Mouse (Mus musculus) heart, embryonic 10.5 days (tissue): ENCODE results near the gene Stk38l. TPM values are rescaled to one million over a fixed set of nuclear protein-coding genes. Genes with fewer than 3 reads are reported as not detected.
"Not testable (repeated sequence)": the region's sequence is repeated elsewhere in the genome, so short reads cannot be mapped to it uniquely, and the experiment has no call there.

ENCODE experiments used
- DNase-seq: peaks from one replicate; pipeline ENCODE4 v3.0.0-alpha.2; 2017; ENCODE audit warnings: low spot score
- H3K27ac ChIP-seq: fragments of 300-500 bp; sonication (generic); 2 replicates; pipeline ENCODE4 v1.5.1; 2016; ENCODE audit warnings: mild to moderate bottlenecking
- H3K27me3 ChIP-seq: fragments of 300-500 bp; sonication (generic); 2 replicates; pipeline ENCODE4 v1.6.1; 2016; ENCODE audit warnings: mild to moderate bottlenecking; ENCODE audit not compliant: poor library complexity, insufficient read depth, severe bottlenecking
- H3K36me3 ChIP-seq: fragments of 300-500 bp; sonication (generic); 2 replicates; pipeline ENCODE4 v1.6.1; 2016; ENCODE audit warnings: mild to moderate bottlenecking, moderate library complexity
- H3K4me1 ChIP-seq: fragments of 300-500 bp; sonication (generic); 2 replicates; pipeline ENCODE4 v1.6.1; 2016; ENCODE audit warnings: mild to moderate bottlenecking
- H3K4me3 ChIP-seq: fragments of 300-500 bp; sonication (generic); 2 replicates; pipeline ENCODE4 v1.5.1; 2016; ENCODE audit warnings: mild to moderate bottlenecking, moderate library complexity
- H3K9me3 ChIP-seq: fragments of 300-500 bp; sonication (generic); 2 replicates; pipeline ENCODE4 v1.6.1; 2016; ENCODE audit warnings: mild to moderate bottlenecking, moderate library complexity
- WGBS: fragments of 180-500 bp; shearing (Covaris S2); methylation state at CpG from one replicate; pipeline ENCODE4 v1.1.7; 2016; 5-methylcytosine and 5-hydroxymethylcytosine counted together
- polyA plus RNA-seq: library from polyadenylated mRNA; unstranded; fragments of >200 nt; fragmentation: Nextera tagmentation; extraction: Ambion mirVana; gene quantifications from 2 replicates; pipeline ENCODE4 v1.2.1, GENCODE M21; 2016

Stk38l gene
- polyA plus RNA-seq, 1 experiment from 2014 or later: 31.7 TPM

DNA sequence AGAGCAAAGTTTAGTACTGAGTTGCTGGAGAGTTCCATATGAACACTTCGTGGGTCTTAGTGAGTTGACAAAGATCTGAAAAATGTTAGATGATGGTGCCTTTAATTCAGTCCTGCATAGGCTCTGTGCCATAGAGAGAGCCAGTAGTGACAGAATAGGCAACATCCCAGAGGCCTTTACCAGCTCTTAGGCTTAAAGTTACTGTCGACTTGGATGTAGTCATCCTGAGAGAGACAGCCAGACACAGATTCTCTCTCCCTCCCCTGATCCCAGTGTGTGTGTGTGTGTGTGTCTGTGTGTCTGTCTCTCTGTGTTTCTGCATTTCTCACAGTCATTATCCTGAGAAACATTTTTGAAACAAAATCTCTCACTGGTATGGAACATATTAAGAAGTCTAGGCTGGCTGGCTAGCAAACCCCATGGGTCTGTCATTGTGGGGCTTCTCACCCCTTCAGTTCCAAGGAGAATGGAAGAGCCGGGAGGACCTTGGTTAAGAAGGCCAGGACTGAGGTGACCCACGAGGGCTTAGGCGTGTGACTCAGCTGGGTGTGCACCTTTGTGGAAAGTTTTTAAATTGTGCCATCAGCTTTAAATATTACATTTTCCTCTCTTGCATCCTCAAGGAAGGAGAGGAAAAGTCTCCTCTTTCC lies 17.3 kb downstream of the Stk38l start:
- no peak overlapping the region for H3K4me3 ChIP-seq
- peaks cover 22% of the 10 kb centered on the region for H3K4me1 ChIP-seq
- H3K27me3 ChIP-seq: no peaks in the 10 kb centered on the region
- H3K9me3 ChIP-seq: no peaks in the 10 kb centered on the region
- no peak overlapping the region for H3K27ac ChIP-seq
- DNase-seq: no peak
- whole genome bisulfite sequencing: 71% methylated on average over 5 of the region's 5 CpGs
- H3K36me3 ChIP-seq: no peaks in the 10 kb centered on the region

DNA sequence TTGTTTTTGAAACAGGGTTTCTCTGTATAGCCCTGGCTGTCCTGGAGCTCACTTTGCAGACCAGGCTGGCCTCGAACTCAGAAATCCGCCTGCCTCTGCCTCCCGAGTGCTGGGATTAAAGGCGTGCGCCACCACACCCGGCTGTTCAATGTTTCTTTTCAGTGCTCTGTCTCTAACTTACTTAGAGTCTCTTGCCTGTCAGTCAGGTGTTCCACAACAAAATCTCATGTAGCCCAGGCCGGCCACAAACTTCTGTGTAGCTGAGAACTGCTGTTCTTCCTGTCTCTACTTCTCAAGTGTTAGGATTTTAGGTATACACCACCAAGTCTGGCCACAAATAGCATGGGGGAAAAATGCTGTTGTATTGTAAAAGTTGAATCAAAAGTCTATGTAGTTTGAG lies 19.5 kb downstream of the Stk38l start:
- H3K9me3 ChIP-seq, H3K4me3 ChIP-seq, H3K36me3 ChIP-seq, DNase-seq, H3K27me3 ChIP-seq, H3K27ac ChIP-seq: not testable (repeated sequence)
- peaks cover 36% of the 10 kb centered on the region for H3K4me1 ChIP-seq
- 94% methylated on average over 7 of the region's 7 CpGs for WGBS

DNA sequence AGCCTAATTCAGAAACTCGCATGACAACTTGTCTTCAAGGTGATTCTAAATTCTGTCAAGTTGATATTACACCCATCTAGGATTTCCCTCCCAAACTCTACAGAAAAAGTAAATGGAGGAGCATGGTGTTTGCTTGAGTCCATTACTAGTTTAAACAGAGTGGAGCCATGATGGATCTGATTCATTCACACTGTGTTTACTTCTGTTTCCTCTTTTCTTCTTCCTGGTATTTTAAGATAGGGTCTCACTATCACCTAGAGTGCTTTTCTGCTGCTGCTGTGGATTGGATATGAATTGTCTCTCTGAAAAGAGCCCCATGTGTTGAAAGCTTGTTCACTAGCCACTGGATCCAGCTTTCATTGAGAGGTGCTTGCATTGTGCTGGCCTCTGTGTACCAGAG lies 20.4 kb downstream of the Stk38l start:
- Histone ChIP-seq H3K27me3 (no peaks in the 10 kb centered on the region), H3K36me3 (no peaks in the 10 kb centered on the region), H3K9me3 (no peaks in the 10 kb centered on the region), H3K27ac (no peak overlapping the region), H3K4me3 (no peak overlapping the region), H3K4me1 (peaks cover 45% of the 10 kb centered on the region)
- 88% methylated on average over 1 of the region's 1 CpGs for WGBS
- no peak for DNase-seq

DNA sequence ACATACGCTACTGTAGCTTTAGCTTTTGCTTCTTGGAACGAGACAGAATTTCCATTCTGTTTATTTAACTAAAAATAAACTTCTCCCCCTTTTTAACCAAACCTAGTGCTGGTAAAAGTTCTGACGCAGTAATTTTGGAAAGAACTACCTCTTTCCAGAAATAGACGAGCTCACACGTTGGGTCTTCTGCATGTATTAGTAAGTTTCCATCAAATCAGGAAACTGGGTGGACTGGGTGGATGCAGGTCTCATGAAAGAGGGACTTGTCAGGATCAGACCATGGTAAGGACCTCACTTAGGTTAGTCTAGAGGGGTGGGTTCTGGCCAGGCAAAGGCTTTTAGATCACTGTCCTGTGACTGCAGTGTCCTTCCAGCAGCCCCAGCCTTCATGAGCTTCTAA lies 21.8 kb downstream of the Stk38l start:
- no peaks in the 10 kb centered on the region for H3K27me3 ChIP-seq
- no peak for DNase-seq
- H3K36me3 ChIP-seq: no peaks in the 10 kb centered on the region
- WGBS: 74% methylated on average over 5 of the region's 5 CpGs
- no peak overlapping the region for H3K4me3 ChIP-seq
- no peaks in the 10 kb centered on the region for H3K9me3 ChIP-seq
- H3K27ac ChIP-seq: no peak overlapping the region
- H3K4me1 ChIP-seq: peaks cover 54% of the 10 kb centered on the region

DNA sequence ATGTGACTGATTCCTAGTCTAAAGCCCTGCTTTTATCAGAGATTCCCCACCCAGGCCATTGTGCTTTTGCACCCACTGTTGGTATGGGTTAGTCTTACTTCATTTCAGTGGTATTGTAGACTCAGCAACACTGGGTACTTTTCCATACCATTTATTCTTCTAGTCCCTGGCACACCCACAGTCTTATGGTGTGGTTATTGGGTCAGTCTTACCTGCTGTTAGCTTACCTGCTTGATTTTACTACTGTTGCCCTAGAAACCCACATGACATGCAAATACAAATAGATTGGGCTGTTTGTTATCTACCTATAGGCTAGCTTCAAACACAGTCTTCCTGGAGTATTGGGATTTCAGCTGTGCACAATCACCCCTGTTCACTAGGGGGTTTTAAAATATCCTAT lies 22.3 kb downstream of the Stk38l start:
- peaks cover 59% of the 10 kb centered on the region for H3K4me1 ChIP-seq
- no peaks in the 10 kb centered on the region for H3K36me3 ChIP-seq
- H3K27me3 ChIP-seq: no peaks in the 10 kb centered on the region
- no peaks in the 10 kb centered on the region for H3K9me3 ChIP-seq
- H3K27ac ChIP-seq: no peak overlapping the region
- no peak overlapping the region for H3K4me3 ChIP-seq
- DNase-seq: no peak

DNA sequence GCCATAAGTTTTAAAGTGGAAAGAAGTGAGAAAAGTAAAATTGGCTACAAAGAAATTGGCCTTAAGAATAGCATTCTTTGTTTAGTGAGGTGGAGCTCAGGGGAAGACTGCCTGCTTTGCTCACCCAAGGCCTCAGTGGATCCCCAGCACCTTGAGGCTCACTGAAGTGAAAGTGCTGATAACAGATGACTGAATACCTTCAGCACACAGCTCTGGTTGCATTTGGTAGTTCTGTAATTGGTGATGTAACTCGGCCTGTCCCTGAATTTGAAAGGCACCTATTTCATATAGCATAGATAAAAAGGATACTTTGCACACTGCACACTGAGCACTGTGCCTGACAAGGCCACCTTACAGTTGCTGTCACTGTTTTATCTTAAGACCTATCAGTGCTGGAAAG lies 23.5 kb downstream of the Stk38l start:
- H3K4me1 ChIP-seq: peaks cover 68% of the 10 kb centered on the region
- H3K9me3 ChIP-seq: no peaks in the 10 kb centered on the region
- H3K4me3 ChIP-seq: no peak overlapping the region
- no peaks in the 10 kb centered on the region for H3K36me3 ChIP-seq
- no peak for DNase-seq
- 69% methylated on average over 1 of the region's 1 CpGs for WGBS
- H3K27me3 ChIP-seq: no peaks in the 10 kb centered on the region
- H3K27ac ChIP-seq: peak overlapping the region; percentile 59; the same call in 1 of the 2 replicates

DNA sequence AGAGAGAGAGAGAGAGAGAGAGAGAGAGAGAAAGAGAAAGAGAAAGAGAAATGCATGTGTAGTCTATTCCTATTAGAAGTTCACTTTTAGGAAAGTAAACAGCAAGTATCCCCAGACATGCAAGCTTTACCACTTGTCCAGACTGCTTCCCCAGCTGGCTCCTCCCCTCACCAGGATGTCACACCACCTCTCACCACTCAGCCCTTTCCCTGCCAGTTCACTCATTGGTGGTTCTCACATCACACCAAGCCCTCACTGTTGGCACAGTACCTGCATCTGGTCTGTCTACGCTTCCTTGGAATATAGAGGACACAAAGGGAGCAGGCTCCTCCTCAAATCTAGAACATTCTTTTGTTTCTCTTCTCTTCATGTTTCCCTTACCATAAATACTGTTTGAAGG lies 26.9 kb downstream of the Stk38l start:
- peak overlapping the region; percentile 67 for H3K27ac ChIP-seq
- H3K36me3 ChIP-seq: no peaks in the 10 kb centered on the region
- no peaks in the 10 kb centered on the region for H3K9me3 ChIP-seq
- WGBS: 36% methylated on average over 1 of the region's 1 CpGs
- peaks cover 86% of the 10 kb centered on the region for H3K4me1 ChIP-seq
- no peaks in the 10 kb centered on the region for H3K27me3 ChIP-seq
- H3K4me3 ChIP-seq: no peak overlapping the region
- no peak for DNase-seq

DNA sequence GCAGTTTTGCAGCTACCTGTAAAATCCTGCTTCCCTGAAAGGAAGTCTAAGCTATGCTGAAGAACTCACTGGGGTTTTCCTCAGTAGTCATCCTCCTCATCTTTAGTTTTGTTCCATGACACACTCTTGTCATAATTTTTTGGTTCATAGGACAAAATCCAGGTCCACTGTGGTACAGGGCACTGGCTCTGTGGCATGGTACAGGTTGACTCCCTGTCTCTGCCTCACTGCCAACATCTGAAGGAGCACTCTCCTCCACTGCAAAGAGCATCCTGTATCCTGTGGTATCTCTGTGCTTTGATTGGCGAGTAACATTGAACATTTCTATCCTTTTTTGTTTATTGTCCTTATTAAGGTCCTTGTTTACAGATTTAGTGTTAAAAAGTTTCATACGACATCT lies 27.4 kb downstream of the Stk38l start:
- Histone ChIP-seq H3K36me3 (no peaks in the 10 kb centered on the region), H3K9me3 (no peaks in the 10 kb centered on the region), H3K27ac (peak overlapping the region; percentile 67), H3K4me1 (peaks cover 86% of the 10 kb centered on the region), H3K4me3 (no peak overlapping the region), H3K27me3 (no peaks in the 10 kb centered on the region)
- 82% methylated on average over 2 of the region's 2 CpGs for WGBS
- DNase-seq: no peak

DNA sequence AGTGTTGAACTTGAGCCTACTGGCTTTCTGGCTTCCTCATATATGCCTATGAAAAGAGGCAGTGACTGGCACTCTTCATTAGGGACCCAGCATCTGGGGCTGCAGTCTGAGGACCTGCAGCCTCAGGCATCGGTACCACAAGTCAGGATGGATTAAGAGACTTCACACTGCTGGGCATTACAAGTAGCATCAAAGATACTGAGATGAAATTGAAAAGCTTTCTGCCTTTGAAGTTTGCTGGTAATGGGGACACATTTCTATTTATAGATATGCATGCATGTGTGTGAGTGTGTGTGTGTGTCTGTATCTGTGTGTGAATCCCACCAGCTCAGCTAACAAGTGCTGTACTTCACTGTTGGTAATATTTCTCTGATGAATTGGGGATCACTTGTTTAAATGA lies 27.8 kb downstream of the Stk38l start:
- 46% methylated on average over 1 of the region's 1 CpGs for WGBS

DNA sequence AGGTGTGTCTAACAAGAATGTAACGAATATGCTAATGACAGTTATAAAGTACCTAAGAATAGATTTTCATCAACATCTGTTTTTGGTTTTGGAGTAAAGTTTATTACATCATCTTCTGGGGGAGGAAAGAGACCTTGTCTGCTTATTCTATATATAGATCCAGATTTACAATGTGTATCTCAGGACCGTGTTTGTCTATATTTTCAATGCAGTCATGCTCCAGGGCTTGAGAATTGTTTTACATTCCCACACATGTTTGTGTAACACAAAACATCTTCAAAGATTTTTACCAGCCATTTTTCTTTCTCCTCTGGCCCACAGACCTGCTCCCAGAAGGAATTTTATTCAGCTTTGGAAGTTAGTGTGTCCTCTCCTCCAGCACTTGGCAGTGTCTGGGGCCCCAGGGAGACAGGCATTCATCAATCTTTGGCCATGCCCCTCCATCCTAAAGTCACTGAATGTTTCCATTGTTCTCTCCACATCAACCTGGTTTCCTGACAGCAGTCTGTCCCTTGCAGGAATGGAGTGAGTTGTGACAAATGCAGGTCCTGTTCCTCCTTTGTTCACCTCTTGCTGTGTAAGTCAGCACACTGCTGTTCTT lies 28.9 kb downstream of the Stk38l start:
- no peak overlapping the region for H3K4me3 ChIP-seq
- no peaks in the 10 kb centered on the region for H3K9me3 ChIP-seq
- H3K36me3 ChIP-seq: no peaks in the 10 kb centered on the region
- no peak for DNase-seq
- H3K27ac ChIP-seq: peak overlapping the region; percentile 63
- H3K4me1 ChIP-seq: peaks cover 79% of the 10 kb centered on the region
- H3K27me3 ChIP-seq: no peaks in the 10 kb centered on the region
- 59% methylated on average over 2 of the region's 2 CpGs for WGBS

More for the DNA sequence above, 27.8 kb downstream of the Stk38l start:
- no peak for DNase-seq
- no peaks in the 10 kb centered on the region for H3K36me3 ChIP-seq
- peaks cover 87% of the 10 kb centered on the region for H3K4me1 ChIP-seq
- H3K4me3 ChIP-seq: no peak overlapping the region
- H3K27ac ChIP-seq: 0 out of 2 replicates have a peak overlapping the region, but pooled peaks have one; percentile 17
- H3K9me3 ChIP-seq: no peaks in the 10 kb centered on the region
- no peaks in the 10 kb centered on the region for H3K27me3 ChIP-seq

DNA sequence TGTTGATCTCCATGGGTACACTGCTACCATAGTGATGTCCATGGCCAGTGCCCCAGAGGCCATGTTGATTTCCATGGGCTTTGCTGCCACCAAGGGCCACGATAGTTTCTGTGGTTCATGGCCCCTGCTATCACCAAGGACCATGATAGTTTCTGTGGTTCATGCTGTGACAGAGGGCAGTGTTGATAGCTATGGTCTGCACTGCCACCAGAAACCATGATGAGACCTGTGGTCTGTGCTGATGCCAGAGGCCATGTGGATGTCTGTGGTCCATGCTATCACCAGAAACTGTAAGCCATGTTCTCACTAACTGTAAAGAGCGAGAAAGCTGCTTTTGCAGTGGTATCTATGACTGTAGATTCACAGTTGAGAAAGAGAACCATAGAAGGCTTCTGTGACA lies 30.3 kb downstream of the Stk38l start:
- Histone ChIP-seq H3K4me3 (no peak overlapping the region), H3K36me3 (peaks cover 5% of the 10 kb centered on the region), H3K4me1 (peaks cover 65% of the 10 kb centered on the region), H3K9me3 (no peaks in the 10 kb centered on the region), H3K27ac (peak overlapping the region; percentile 29; the same call in 1 of the 2 replicates), H3K27me3 (no peaks in the 10 kb centered on the region)
- 80% methylated on average over 2 of the region's 2 CpGs for WGBS
- no peak for DNase-seq

DNA sequence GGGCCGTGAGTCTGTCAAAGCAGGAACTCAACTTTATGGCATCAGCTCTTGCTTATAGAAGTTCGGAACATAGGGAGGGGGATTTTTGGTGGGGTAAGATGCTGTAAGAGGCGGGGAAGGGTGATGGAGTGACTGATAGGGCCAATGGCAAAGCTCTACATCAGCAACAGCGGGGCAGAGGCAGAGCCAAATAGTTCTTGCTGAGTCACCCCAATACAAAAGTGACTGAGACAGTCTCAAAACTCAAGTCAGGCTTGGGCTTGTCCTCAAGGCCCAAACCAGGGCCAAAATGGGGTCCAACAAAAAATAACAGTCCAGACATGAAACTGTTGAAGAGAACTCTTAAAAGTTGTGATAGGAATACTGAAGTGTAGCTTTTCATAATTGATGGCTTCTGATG lies 30.9 kb downstream of the Stk38l start:
- no peak for DNase-seq
- Histone ChIP-seq H3K4me3 (no peak overlapping the region), H3K36me3 (peaks cover 10% of the 10 kb centered on the region), H3K4me1 (peaks cover 61% of the 10 kb centered on the region), H3K27me3 (no peaks in the 10 kb centered on the region), H3K9me3 (no peaks in the 10 kb centered on the region), H3K27ac (peak overlapping the region; percentile 29; the same call in 1 of the 2 replicates)
- 90% methylated on average over 4 of the region's 4 CpGs for WGBS

DNA sequence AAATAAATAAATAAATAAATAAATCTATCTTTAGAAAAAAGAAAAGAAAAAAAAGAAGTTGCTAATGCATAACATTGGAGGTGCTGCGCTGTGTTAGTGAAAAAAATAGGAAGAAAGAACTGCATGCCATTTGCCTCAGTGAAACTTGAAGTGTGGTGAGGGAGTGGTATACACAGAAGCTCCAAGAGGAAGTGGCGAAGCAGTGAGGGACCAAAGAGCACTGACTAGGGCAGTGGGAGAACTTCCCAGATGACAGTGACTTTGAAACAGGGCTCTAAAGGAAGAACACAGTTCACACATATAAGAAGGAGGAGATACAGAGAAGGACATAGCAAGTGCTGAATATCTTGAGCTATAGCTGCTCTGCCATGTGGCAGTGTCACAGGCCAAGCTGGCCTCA lies 34.2 kb downstream of the Stk38l start:
- WGBS: 90% methylated on average over 2 of the region's 2 CpGs
- H3K9me3 ChIP-seq: no peaks in the 10 kb centered on the region
- no peak overlapping the region for H3K27ac ChIP-seq
- peaks cover 31% of the 10 kb centered on the region for H3K4me1 ChIP-seq
- H3K27me3 ChIP-seq: no peaks in the 10 kb centered on the region
- peaks cover 14% of the 10 kb centered on the region for H3K36me3 ChIP-seq
- no peak for DNase-seq
- no peak overlapping the region for H3K4me3 ChIP-seq

DNA sequence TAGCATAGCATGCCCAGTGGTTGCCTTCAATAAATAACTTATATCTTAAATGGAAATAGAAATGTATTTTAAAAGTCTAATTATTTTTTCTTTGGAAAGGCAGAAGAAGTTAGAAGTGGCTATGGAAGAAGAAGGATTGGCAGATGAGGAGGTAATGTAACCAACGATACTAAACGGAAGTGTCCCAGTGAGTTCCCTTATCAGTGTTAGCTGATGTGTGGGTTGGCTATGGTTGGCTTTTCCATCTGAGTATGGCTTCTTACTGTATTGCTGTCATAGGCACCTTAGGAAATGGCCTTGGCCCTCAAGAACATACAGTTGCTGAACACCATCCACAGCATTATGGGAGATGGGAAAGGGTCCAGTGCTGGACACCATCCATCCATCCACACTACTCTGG lies 35.2 kb downstream of the Stk38l start:
- no peak for DNase-seq
- 89% methylated on average over 2 of the region's 2 CpGs for WGBS
- peaks cover 23% of the 10 kb centered on the region for H3K4me1 ChIP-seq

More for the DNA sequence above, 35.2 kb downstream of the Stk38l start:
- Histone ChIP-seq H3K4me3 (no peak overlapping the region), H3K27me3 (no peaks in the 10 kb centered on the region), H3K9me3 (no peaks in the 10 kb centered on the region), H3K27ac (no peak overlapping the region), H3K36me3 (peaks cover 14% of the 10 kb centered on the region)
